Mouse (Mus musculus): ENCODE measurements around the gene A930033H14Rik. TPM values are rescaled to one million over a fixed set of nuclear protein-coding genes. Genes with fewer than 3 reads are reported as not detected.

Gene A930033H14Rik
- polyA plus RNA-seq, 1 experiment, result 1.9 TPM

DNA sequence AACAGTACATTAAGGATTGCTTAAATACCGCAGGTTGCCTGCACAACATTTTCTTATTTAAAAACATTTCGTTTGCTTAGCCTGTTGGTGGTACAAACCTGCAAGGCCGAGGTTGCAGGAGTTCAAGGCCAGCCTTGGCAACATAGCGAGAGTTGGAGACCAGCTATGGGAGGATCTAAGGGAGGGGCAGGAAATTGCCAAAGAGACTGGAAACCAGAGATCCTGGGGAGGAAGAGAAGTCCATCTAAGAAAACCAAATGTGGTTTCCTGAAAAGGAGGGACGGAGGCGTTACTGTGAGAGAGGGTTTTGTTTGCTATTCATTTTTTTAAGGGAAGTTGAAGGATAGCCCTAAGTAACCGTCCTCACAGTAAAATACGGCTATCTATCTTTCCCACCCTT, 1.3 kb downstream of the A930033H14Rik start:
- no peak for TF ChIP-seq CTCF (IDR thresholded peaks at IDR 0.05; ENCODE audit: borderline replicate concordance, extremely low read depth, insufficient read depth, insufficient read length)
- TF ChIP-seq POLR2A (IDR thresholded peaks at IDR 0.05; ENCODE audit: borderline replicate concordance, extremely low read depth, insufficient read depth, insufficient read length, poor library complexity, severe bottlenecking), result no peak
- DNase-seq (ENCODE audit: low read depth), result no peak

- no peak for DNase-seq (ENCODE audit: low read depth)
- no peak for TF ChIP-seq POLR2A (IDR thresholded peaks at IDR 0.05; ENCODE audit: borderline replicate concordance, extremely low read depth, insufficient read depth, insufficient read length, poor library complexity, severe bottlenecking)
- TF ChIP-seq CTCF (IDR thresholded peaks at IDR 0.05; ENCODE audit: borderline replicate concordance, extremely low read depth, insufficient read depth, insufficient read length), result no peak
Observed at GRCm38 (mm10) chr10:69210659-69211058, 2.2 kb downstream of the A930033H14Rik start.

DNA sequence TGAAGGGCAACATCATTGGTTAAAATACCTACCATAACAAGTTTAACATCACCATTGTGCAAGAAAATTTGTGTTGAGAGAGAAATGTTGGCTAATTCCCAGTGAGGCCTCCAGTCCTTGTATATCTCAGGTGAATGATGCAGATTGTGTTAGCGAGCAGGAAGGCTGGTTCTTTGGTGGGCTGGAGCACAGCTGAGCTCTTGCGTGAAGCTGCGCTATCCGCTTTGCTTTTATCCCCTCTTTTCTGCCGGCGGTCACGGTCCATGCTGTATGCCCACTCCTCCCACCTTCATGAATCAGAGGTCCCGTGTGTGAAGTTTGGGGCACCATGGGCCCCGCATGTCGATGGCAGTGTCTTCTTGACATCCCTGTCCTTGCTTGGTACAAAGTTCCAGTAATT, 2.9 kb downstream of the A930033H14Rik start:
- DNase-seq (ENCODE audit: low read depth), result no peak
- TF ChIP-seq POLR2A (IDR thresholded peaks at IDR 0.05; ENCODE audit: borderline replicate concordance, extremely low read depth, insufficient read depth, insufficient read length, poor library complexity, severe bottlenecking) (no peak), CTCF (IDR thresholded peaks at IDR 0.05; ENCODE audit: borderline replicate concordance, extremely low read depth, insufficient read depth, insufficient read length) (no peak)

DNA sequence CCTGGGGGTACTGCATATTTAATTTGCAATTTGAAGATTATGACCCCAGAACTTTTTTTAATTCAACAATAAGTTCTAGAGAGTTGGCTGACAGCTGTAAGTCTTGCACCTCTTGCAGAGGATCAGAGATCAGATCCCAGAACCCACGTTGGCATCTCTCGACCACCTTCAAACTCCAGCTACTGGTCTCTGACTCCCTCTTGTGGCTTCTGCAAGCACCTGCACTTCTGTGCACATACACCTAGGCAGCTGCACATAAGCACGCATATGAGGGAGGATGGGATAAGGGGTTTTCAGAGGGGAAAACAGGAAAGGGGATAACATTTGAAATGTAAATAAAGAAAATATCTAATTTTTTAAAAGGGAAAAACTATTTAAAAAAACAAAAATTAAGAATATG, 4.2 kb downstream of the A930033H14Rik start:
- no peak for DNase-seq (ENCODE audit: low read depth)
- TF ChIP-seq POLR2A (IDR thresholded peaks at IDR 0.05; ENCODE audit: borderline replicate concordance, extremely low read depth, insufficient read depth, insufficient read length, poor library complexity, severe bottlenecking) (no peak), CTCF (IDR thresholded peaks at IDR 0.05; ENCODE audit: borderline replicate concordance, extremely low read depth, insufficient read depth, insufficient read length) (peak; percentile 17; the same call in 1 of the 2 replicates)

DNA sequence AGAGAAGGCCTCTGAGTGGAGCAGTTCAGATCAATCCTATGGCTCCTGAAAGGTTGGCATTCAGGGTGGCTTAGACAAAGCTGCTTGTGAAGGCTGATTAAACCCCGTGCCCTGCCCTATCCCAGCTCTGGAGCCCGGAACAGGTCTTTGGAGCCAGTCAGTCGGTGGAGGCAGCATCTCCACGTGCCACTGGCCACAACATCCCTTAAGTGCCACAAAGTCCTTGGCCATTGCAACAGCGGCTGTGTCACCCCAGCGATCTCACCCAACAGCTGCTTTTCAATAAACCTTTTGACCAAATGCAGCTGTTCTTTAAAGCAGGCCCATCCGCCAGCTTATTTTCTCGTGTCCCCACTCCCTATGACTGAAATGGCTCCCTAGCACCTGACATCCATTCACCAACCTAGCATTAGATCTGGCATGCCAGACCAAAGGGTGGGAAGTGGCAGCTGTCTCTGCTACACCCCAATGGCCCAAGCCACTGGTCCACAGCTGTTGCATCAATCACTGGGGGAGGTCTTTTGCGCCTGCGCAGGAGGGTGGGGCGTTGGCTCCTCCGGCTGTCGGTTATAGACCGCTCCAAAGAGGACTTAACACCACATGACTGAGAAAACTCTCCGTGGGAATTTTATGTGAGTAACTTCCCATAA, 4.8 kb downstream of the A930033H14Rik start:
- DNase-seq (ENCODE audit: low read depth), result no peak
- no peak for TF ChIP-seq POLR2A (IDR thresholded peaks at IDR 0.05; ENCODE audit: borderline replicate concordance, extremely low read depth, insufficient read depth, insufficient read length, poor library complexity, severe bottlenecking)
- TF ChIP-seq CTCF (IDR thresholded peaks at IDR 0.05; ENCODE audit: borderline replicate concordance, extremely low read depth, insufficient read depth, insufficient read length), result no peak

DNA sequence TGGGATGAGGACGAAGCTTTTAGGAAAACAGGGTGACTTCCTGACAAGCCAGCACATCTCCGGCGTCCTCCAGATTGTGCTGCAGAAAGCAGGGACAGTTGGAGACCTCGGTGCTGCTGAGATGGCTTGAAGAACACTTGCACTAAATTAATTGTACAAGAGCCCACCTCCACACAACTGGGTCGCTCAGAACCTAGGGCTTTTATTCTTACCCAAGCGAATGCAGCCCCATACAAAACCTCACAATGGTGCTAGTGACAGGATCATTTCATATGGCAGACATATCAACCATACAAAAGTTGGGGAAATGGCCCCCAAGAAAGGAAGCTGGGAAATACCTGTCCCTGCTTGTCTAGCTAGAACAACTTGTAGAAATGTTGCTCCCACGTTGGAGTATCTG, 5.4 kb downstream of the A930033H14Rik start:
- no peak for DNase-seq (ENCODE audit: low read depth)
- TF ChIP-seq CTCF (IDR thresholded peaks at IDR 0.05; ENCODE audit: borderline replicate concordance, extremely low read depth, insufficient read depth, insufficient read length), result no peak
- TF ChIP-seq POLR2A (IDR thresholded peaks at IDR 0.05; ENCODE audit: borderline replicate concordance, extremely low read depth, insufficient read depth, insufficient read length, poor library complexity, severe bottlenecking), result no peak

DNA sequence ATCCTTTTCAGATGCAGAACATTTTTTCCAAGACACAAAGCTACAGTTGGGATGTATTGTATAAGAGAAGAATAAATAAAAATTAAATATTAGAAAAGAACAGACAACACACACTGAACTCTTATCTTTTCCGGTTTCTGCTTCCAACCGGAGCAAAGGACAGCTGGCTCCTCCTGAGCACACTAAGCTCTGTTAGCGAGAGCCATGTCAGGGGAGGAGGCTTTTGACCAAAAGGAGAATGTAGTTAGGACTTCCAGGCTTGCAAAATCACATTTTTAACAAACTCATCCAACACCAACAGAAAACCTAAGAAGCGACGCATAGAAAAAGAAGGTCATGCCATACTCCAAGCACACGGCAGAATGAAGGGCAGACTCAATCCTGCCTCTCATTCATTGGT, 6.8 kb downstream of the A930033H14Rik start:
- no peak for DNase-seq (ENCODE audit: low read depth)

DNA sequence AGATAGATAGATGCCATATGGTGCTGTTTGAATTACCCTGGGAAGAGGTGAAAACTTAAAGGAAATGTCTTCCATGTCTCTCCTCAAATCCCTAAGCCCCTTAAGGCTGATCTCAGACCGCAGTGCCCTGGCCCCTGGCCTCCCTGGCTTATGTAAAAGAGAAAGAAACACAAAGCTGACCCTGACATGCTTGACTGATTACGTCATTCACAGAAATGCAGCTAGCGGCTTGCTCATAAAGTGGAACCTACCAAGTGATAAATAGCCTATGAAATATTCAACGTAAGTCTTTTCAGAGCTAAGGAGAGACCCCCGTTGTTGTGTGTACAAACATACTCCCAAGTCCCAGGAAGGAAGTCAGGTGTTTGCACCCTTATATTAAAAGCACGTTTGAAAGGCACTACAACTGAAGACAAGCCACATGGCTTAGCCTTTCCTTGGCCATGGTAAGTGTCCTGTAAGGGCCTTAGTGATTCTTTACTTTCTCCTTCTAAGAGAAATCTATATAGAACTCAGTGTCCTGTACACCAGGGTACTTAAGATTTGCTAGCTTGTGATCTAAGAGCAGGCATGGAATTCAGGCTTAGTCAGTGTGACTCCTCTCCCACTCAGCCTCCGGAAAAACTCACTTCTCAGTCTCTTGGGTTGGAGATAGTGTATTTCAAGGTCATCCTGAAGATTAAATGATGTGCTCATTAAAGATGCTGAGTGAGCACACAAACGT, 8.1 kb downstream of the A930033H14Rik start:
- DNase-seq (ENCODE audit: low read depth), result peak; percentile 35
- TF ChIP-seq CTCF (IDR thresholded peaks at IDR 0.05; ENCODE audit: borderline replicate concordance, extremely low read depth, insufficient read depth, insufficient read length) (no peak), POLR2A (IDR thresholded peaks at IDR 0.05; ENCODE audit: borderline replicate concordance, extremely low read depth, insufficient read depth, insufficient read length, poor library complexity, severe bottlenecking) (no peak)

More for the DNA sequence above, 6.8 kb downstream of the A930033H14Rik start:
- no peak for TF ChIP-seq POLR2A (IDR thresholded peaks at IDR 0.05; ENCODE audit: borderline replicate concordance, extremely low read depth, insufficient read depth, insufficient read length, poor library complexity, severe bottlenecking)
- no peak for TF ChIP-seq CTCF (IDR thresholded peaks at IDR 0.05; ENCODE audit: borderline replicate concordance, extremely low read depth, insufficient read depth, insufficient read length)

- DNase-seq (ENCODE audit: low read depth), result no peak
- no peak for TF ChIP-seq POLR2A (IDR thresholded peaks at IDR 0.05; ENCODE audit: borderline replicate concordance, extremely low read depth, insufficient read depth, insufficient read length, poor library complexity, severe bottlenecking)
- TF ChIP-seq CTCF (IDR thresholded peaks at IDR 0.05; ENCODE audit: borderline replicate concordance, extremely low read depth, insufficient read depth, insufficient read length), result no peak
Observed at GRCm38 (mm10) chr10:69193721-69194120, 19.2 kb downstream of the A930033H14Rik start.

GRCm38 (mm10) chr10:69192266-69192665, 20.6 kb downstream of the A930033H14Rik start:
- no peak for DNase-seq (ENCODE audit: low read depth)
- TF ChIP-seq POLR2A (IDR thresholded peaks at IDR 0.05; ENCODE audit: borderline replicate concordance, extremely low read depth, insufficient read depth, insufficient read length, poor library complexity, severe bottlenecking) (no peak), CTCF (IDR thresholded peaks at IDR 0.05; ENCODE audit: borderline replicate concordance, extremely low read depth, insufficient read depth, insufficient read length) (no peak)

DNA sequence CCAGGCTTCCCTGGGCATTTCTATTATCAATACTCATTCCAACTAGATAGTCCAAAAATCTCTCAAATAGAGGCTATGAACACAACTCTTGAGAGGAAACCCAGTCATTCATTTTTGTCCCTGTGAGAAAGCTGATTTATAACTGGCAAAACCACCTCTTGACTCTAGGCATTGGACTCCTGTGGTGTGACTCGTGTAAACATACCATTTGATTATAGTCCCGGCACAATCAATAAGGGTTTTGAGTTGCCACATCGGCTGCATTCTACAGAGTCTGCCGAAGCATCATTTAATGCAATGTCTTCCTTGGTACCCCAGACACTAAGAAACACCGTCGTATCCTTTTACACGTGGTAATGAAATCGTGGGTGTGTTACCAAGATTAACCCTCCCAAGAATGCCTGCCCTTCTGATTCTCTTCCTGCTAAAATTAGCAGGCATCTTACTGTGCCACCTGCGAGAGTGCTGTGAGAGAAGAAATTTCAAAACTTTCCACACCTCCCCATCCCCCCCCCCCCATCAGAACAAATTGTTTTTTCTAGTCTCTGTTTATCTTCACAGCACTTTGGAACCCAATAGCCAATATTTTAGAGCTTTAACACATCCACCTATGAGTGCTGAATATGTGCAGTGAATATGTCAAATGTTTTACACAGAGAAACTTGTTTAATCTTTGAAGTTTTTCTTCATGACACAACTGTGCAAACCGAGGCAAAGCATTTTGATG, 22.3 kb downstream of the A930033H14Rik start:
- no peak for TF ChIP-seq CTCF (IDR thresholded peaks at IDR 0.05; ENCODE audit: borderline replicate concordance, extremely low read depth, insufficient read depth, insufficient read length)
- TF ChIP-seq POLR2A (IDR thresholded peaks at IDR 0.05; ENCODE audit: borderline replicate concordance, extremely low read depth, insufficient read depth, insufficient read length, poor library complexity, severe bottlenecking), result no peak
- DNase-seq (ENCODE audit: low read depth), result no peak

All from brain, embryonic 14.5 days (tissue).